Mouse (Mus musculus): ENCODE results near the gene Olfr330.

GRCm38 (mm10) chr11:58498761-58499160, 35.9 kb downstream of the Olfr330 start:
- TF ChIP-seq CTCF (IDR thresholded peaks at IDR 0.05; ENCODE audit: control insufficient read depth, insufficient read depth, insufficient replicate concordance, low read depth, low read length) = no peak
- TF ChIP-seq POLR2A (IDR thresholded peaks at IDR 0.05; ENCODE audit: control insufficient read depth, low read depth, low read length) = no peak
